18 mouse cellular contexts compared by ENCODE assay signal in the genomic region with DNA sequence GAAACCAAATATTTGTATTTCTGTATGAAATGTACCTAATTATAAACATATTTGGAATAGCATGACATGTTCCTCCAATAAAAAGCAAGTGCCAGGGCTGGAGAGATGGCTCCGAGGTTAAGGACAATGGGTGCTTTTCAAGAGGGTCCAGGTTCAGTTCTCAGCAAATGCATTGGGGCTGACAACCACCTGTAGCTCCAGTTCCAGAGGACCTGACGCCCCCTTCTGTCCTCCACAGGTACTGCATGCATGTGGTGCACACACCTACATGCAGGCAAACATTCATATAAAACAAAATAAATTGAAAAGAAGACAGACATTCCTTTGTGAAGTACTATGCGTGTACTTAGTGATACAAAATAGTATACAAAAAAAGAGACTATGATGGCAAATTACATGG.
DNase-seq lines count a peak whose midpoint lies in the region; TF ChIP-seq lines count a peak whose summit lies in the region.
"Had no signal": no experiment of that assay in that cellular context is flagged by ENCODE, and none has a peak within 500 bp of the region (broad histone marks: within the 10 kb centered on the region; RNA-seq: fewer than 3 reads in every experiment).

No protein-coding gene starts in this region.

- H3K36me3 ChIP-seq in E14TG2a.4 (ENCODE audit: insufficient read depth, low read length) = no peaks in the 10 kb centered on the region
- H3K36me3 ChIP-seq: embryonic facial prominence, embryonic 13.5 days; G1E; heart, embryonic 12.5 days; hindbrain, embryonic 13.5 days; intestine, embryonic 15.5 days had no signal

- no peak overlapping the region for H3K27ac ChIP-seq in gastrocnemius, adult 2 months
- no peak overlapping the region for H3K27ac ChIP-seq in layer of hippocampus, adult 2 months
- no peak overlapping the region for H3K27ac ChIP-seq in olfactory bulb, adult 2 months (ENCODE audit: insufficient read depth, low read depth, low read length)
- H3K27ac ChIP-seq: embryonic facial prominence, embryonic 13.5 days; forebrain, embryonic 13.5 days; hindbrain, embryonic 13.5 days; intestine, embryonic 15.5 days had no signal

- no peak for TF ChIP-seq POLR2A in olfactory bulb, adult 2 months (IDR thresholded peaks at IDR 0.05; ENCODE audit: insufficient read depth, low read depth, low read length)

- DNase-seq in gastrocnemius, adult 2 months = no peak
- no peak for DNase-seq in gastrocnemius, postnatal 36 days
- no peak for DNase-seq in layer of hippocampus, adult 2 months (ENCODE audit: low spot score in 2 of 2)
- no peak for DNase-seq in layer of hippocampus, postnatal 36 days
- DNase-seq in left cerebral cortex, postnatal 10 days (ENCODE audit: extremely low spot score in 1 of 2, low spot score in 2 of 2) = no peak
- DNase-seq: adrenal gland, postnatal 10 days; cerebellum, adult 11 months; cerebellum, adult 9-11 months; cerebellum, postnatal 36 days; heart, postnatal 36 days had no signal

- H3K4me3 ChIP-seq in gastrocnemius, adult 2 months = no peak overlapping the region
- no peak overlapping the region for H3K4me3 ChIP-seq in layer of hippocampus, adult 2 months
- H3K4me3 ChIP-seq in E14TG2a.4 (replicated peaks; ENCODE audit: low read length) = no peak overlapping the region
- H3K4me3 ChIP-seq in olfactory bulb, adult 2 months (ENCODE audit: insufficient read depth, low read depth, low read length) = no peak overlapping the region
- H3K4me3 ChIP-seq: embryonic facial prominence, embryonic 13.5 days; forebrain, embryonic 13.5 days; heart, embryonic 12.5 days; hindbrain, embryonic 13.5 days; intestine, embryonic 15.5 days had no signal

- intact Hi-C loops in gastrocnemius, adult 2 months (cut with DNase I) = no loop called here
- intact Hi-C loops in gastrocnemius, postnatal 36 days (cut with DNase I) = no loop called here
- intact Hi-C loops in left cerebral cortex, postnatal 10 days (cut with DNase I) = no loop called here

- no peaks in the 10 kb centered on the region for H3K27me3 ChIP-seq in E14TG2a.4 (ENCODE audit: insufficient read depth, low read length)
- H3K27me3 ChIP-seq: embryonic facial prominence, embryonic 13.5 days; forebrain, embryonic 13.5 days; heart, embryonic 12.5 days; hindbrain, embryonic 13.5 days; intestine, embryonic 15.5 days had no signal

- H3K4me1 ChIP-seq in E14TG2a.4 (replicated peaks; ENCODE audit: low read depth, low read length) = no peaks in the 10 kb centered on the region
- no peaks in the 10 kb centered on the region for H3K4me1 ChIP-seq in olfactory bulb, adult 2 months (ENCODE audit: control insufficient read depth, insufficient read depth, low read length)
- H3K4me1 ChIP-seq: embryonic facial prominence, embryonic 13.5 days; forebrain, embryonic 13.5 days; heart, embryonic 12.5 days; hindbrain, embryonic 13.5 days; intestine, embryonic 15.5 days had no signal

- 0 out of 2 replicates have a peak, but pooled peaks have one; percentile 3 for TF ChIP-seq CTCF in gastrocnemius, adult 2 months (IDR thresholded peaks at IDR 0.05)
- TF ChIP-seq CTCF in layer of hippocampus, adult 2 months (conservative IDR thresholded peaks at IDR 0.05) = peak; percentile 52
- TF ChIP-seq CTCF in E14TG2a.4 (conservative IDR thresholded peaks at IDR 0.05; ENCODE audit: low read length) = peak; percentile 60
- TF ChIP-seq CTCF in olfactory bulb, adult 2 months (IDR thresholded peaks at IDR 0.05; ENCODE audit: insufficient read depth, low read depth, low read length) = 0 out of 2 replicates have a peak, but pooled peaks have one; percentile 15

- WGBS in olfactory bulb, adult 2 months = 71% methylated on average over 3 of the region's 3 CpGs

- H3K9me3 ChIP-seq in E14TG2a.4 (ENCODE audit: low read length) = 0 out of 2 replicates have a peak, but pooled peaks cover 3% of the 10 kb centered on the region
- H3K9me3 ChIP-seq: embryonic facial prominence, embryonic 13.5 days; hindbrain, embryonic 13.5 days; intestine, embryonic 15.5 days had no signal

Comparison
In these comparisons a context has a peak if more than half of its experiments do, and no peak if none do; other contexts are left out.
1. CTCF ChIP-seq: peak in every context shown above with its lines; median percentile 60 in E14TG2a.4; 52 in layer of hippocampus, adult 2 months; 15 in olfactory bulb, adult 2 months; 3 in gastrocnemius, adult 2 months.